In the genomic region with DNA sequence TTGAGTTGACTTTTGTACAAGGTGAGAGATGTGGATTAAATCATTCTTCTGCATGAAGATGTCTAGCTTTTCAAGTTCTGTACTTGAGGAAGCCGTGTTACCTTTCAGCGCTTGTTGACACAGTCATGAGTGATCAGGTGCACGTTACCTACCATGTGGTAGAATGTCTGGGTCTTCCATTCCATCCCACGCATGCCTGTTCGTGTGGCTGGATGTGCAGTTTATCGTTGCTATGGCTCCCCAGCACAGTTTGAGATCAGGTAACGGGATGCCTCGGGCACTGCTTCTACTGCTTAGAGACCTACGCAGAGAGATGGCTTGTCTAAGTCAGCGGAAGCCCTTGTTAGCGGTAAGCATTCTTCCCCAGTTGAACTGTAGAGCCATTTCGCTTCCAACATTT, we compare ENCODE assay signal across 20 mouse cellular contexts.
"Had no signal": no experiment of that assay in that cellular context is flagged by ENCODE, and none has a peak within 500 bp of the region (broad histone marks: within the 10 kb centered on the region; RNA-seq: fewer than 3 reads in every experiment).

No protein-coding gene starts in this region.

- H3K9ac ChIP-seq: liver, embryonic 15.5 days; lung, embryonic 14.5 days; midbrain, embryonic 12.5 days; neural tube, embryonic 13.5 days; neural tube, embryonic 15.5 days had no signal

- H3K4me2 ChIP-seq: liver, embryonic 15.5 days; lung, embryonic 14.5 days; midbrain, embryonic 12.5 days; neural tube, embryonic 13.5 days; neural tube, embryonic 15.5 days had no signal

- H3K27ac ChIP-seq: liver, embryonic 15.5 days; midbrain, embryonic 10.5 days; midbrain, embryonic 12.5 days; neural tube, embryonic 13.5 days; neural tube, embryonic 15.5 days had no signal

- H3K36me3 ChIP-seq: liver, embryonic 15.5 days; midbrain, embryonic 10.5 days; midbrain, embryonic 12.5 days; neural tube, embryonic 13.5 days; neural tube, embryonic 15.5 days had no signal

- DNase-seq: lung, adult 18-20 months; lung, embryonic 14.5 days; lung, postnatal 10 days; lung, postnatal 4 days; midbrain, embryonic 14.5 days; retina, postnatal 1 day; right cerebral cortex, adult 18-20 months; right cerebral cortex, postnatal 25 days; right cerebral cortex, postnatal 4 days; spleen, adult 18-20 months; thymus, adult 18-20 months; thymus, postnatal 14 days; thymus, postnatal 36 days had no signal

- H3K9me3 ChIP-seq: neural tube, embryonic 13.5 days had no signal

- ATAC-seq: midbrain, embryonic 16.5 days had no signal

- H3K4me3 ChIP-seq: liver, embryonic 15.5 days; midbrain, embryonic 10.5 days; midbrain, embryonic 12.5 days; myocyte; neural tube, embryonic 13.5 days; neural tube, embryonic 15.5 days had no signal

- H3K27me3 ChIP-seq: liver, embryonic 15.5 days; midbrain, embryonic 12.5 days; neural tube, embryonic 13.5 days; neural tube, embryonic 15.5 days had no signal

- H3K4me1 ChIP-seq: liver, embryonic 15.5 days; midbrain, embryonic 10.5 days; midbrain, embryonic 12.5 days; neural tube, embryonic 13.5 days; neural tube, embryonic 15.5 days had no signal
